Mouse (Mus musculus) midbrain, postnatal 0 days (tissue): ENCODE data around the gene RPS10-NUDT3. TPM values are rescaled to one million over a fixed set of nuclear protein-coding genes. Genes with fewer than 3 reads are reported as not detected.

Experiments used
- ATAC-seq: fragments of 200-750 bp; cut with Nextera tagmentation; 2 replicates; pipeline ENCODE4 v1.8.0; 2017; ENCODE audit warnings: moderate number of reproducible peaks, mild to moderate bottlenecking, moderate TSS enrichment, moderate library complexity; ENCODE audit not compliant: low FRiP score
- DNase-seq: peaks from one replicate; pipeline ENCODE4 v3.0.0-alpha.2; 2015; ENCODE audit warnings: low spot score
- H3K27ac ChIP-seq: fragments of 300-500 bp; sonication (generic); 2 replicates; pipeline ENCODE4 v1.5.1; 2014; ENCODE audit warnings: low read depth, mild to moderate bottlenecking, low read length, mixed read lengths
- H3K27me3 ChIP-seq: fragments of 300-500 bp; sonication (generic); 2 replicates; pipeline ENCODE4 v1.6.1; 2014; ENCODE audit warnings: low read length, control low read depth, mixed read lengths; ENCODE audit not compliant: insufficient read depth
- H3K36me3 ChIP-seq: fragments of 300-500 bp; sonication (generic); 2 replicates; pipeline ENCODE4 v1.6.1; 2014; ENCODE audit warnings: low read length, control low read depth, mixed read lengths; ENCODE audit not compliant: insufficient read depth
- H3K4me1 ChIP-seq: fragments of 300-500 bp; sonication (generic); 2 replicates; pipeline ENCODE4 v1.6.1; 2014; ENCODE audit warnings: mild to moderate bottlenecking, control low read depth, antibody characterized with exemption, low read length, mixed read lengths; ENCODE audit not compliant: insufficient read depth
- H3K4me2 ChIP-seq: fragments of 300-500 bp; sonication (generic); 2 replicates; pipeline ENCODE4 v1.6.1; 2014; ENCODE audit warnings: low read depth, mild to moderate bottlenecking, low read length, mixed read lengths; ENCODE audit not compliant: poor library complexity, severe bottlenecking
- H3K4me3 ChIP-seq: fragments of 300-500 bp; sonication (generic); 2 replicates; pipeline ENCODE4 v1.5.1; 2014; ENCODE audit warnings: low read depth, mild to moderate bottlenecking, low read length, moderate library complexity
- H3K9ac ChIP-seq: fragments of 300-500 bp; sonication (generic); replicated peaks from 2 replicates; pipeline ENCODE4 v1.6.1; 2014; ENCODE audit warnings: mild to moderate bottlenecking, low read length, moderate library complexity, mixed read lengths; ENCODE audit not compliant: poor library complexity, severe bottlenecking
- H3K9me3 ChIP-seq: fragments of 300-500 bp; sonication (generic); 2 replicates; pipeline ENCODE4 v1.6.1; 2016; ENCODE audit warnings: low read length, control low read depth
- CTCF ChIP-seq: IDR thresholded peaks from 2 replicates; pipeline ENCODE4 v1.5.1; 2016; ENCODE audit warnings: antibody characterized with exemption, mild to moderate bottlenecking
- WGBS: fragments of 180-500 bp; shearing (Covaris S2); extraction: QIAGEN DNeasy Blood & Tissue Kit; methylation state at CpG from one replicate; pipeline ENCODE4 v1.1.7; 2014; 5-methylcytosine and 5-hydroxymethylcytosine counted together
- polyA plus RNA-seq: library from polyadenylated mRNA; unstranded; fragments of >200 nt; fragmentation: Nextera tagmentation; extraction: Ambion mirVana; gene quantifications from 2 replicates; pipeline ENCODE4 v1.2.1, GENCODE M21; 2015
- total RNA-seq: library from RNA; depleted of rRNA; stranded (reverse); fragments of >200 nt; gene quantifications from 2 replicates; pipeline ENCODE4 v1.2.3, GENCODE M21; 2014

The RPS10-NUDT3 gene
- total and polyA plus RNA-seq, 2 experiments from 2014 or later = not detected

DNA sequence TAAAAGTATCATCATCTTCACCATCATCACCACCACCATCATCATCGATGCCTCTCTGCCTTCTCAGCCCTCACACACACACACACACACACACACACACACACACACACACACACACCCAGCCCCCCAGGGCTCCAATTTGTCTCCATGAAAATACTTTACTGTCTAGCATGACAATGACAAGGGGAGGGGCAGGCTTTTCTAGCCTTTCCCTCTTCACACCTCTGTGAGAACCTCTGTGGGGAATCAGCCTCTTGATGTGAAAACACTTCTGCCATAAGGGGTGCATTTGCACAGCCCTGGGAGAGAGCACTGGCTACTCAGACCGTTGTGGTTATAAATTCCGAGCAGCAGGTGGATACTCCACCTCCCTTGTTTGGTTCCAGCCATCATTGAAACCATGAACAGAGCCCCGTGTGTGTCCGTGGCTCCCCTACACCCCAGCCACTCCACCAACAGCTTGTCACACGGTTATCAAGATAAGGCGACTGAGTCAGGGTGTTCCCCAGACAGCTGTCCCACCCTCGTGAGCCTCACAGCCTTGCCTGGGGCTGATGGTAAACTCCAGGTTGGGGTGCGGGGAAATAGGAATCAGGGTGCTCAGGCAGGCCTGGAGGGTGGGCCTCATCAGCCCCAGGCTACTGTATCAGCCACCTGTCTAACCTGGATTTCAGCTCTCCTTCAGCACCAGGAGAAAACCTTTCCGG, 18.4 kb upstream of the RPS10-NUDT3 start:
- peaks cover 11% of the 10 kb centered on the region; the same call in 1 of the 2 replicates for H3K4me1 ChIP-seq
- TF ChIP-seq CTCF = no peak
- H3K4me2 ChIP-seq = no peak overlapping the region
- H3K4me3 ChIP-seq = no peak overlapping the region
- H3K27ac ChIP-seq = no peak overlapping the region
- DNase-seq = no peak
- H3K27me3 ChIP-seq = no peaks in the 10 kb centered on the region
- no peaks in the 10 kb centered on the region for H3K9me3 ChIP-seq
- no peak overlapping the region for H3K9ac ChIP-seq
- no peaks in the 10 kb centered on the region for H3K36me3 ChIP-seq
- 83% methylated on average over 10 of the region's 10 CpGs for WGBS
- no peak for ATAC-seq

DNA sequence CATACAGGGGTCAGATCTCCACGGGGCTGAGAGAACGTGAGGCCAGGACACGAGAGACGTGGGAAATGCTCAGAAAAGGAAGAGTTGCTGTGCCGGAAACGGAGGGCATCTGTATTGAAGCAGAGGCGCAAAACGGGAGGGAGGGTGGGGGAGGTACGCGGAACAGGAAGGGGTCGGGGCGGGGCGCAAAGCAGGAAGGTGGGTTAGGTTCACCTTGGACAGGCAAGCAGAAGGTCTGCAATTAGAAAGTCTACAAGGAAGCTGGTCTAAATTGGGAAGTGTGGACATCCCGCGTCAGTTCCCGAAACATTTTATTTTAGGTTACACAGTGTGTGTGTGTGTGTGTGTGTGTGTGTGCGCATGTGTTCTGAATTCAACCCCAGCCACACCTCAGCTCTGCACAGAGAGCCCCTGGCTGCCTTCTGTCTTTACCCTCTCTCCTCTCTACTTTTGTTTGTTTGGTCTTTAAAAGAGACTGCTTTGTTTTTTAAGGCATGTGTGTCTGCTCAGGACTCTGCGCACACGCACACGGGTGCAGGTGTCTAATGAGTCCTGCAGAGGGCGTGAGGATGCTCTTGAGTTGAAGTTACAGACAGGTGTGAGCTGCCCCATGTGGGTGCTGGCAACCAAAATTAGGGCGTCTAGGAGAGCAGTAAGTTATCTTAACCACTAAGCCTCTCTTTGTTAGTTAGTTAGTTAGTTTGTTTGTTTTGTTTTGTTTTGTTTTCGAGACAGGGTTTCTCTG, 17.2 kb upstream of the RPS10-NUDT3 start:
- DNase-seq = no peak
- Histone ChIP-seq H3K9ac (no peak overlapping the region), H3K4me2 (no peak overlapping the region), H3K9me3 (no peaks in the 10 kb centered on the region), H3K36me3 (no peaks in the 10 kb centered on the region), H3K27ac (no peak overlapping the region), H3K4me1 (peaks cover 11% of the 10 kb centered on the region; the same call in 1 of the 2 replicates), H3K27me3 (no peaks in the 10 kb centered on the region), H3K4me3 (no peak overlapping the region)
- 86% methylated on average over 22 of the region's 23 CpGs for WGBS
- no peak for TF ChIP-seq CTCF
- no peak for ATAC-seq

GRCm38 (mm10) chr17:27650586-27650985, 15.6 kb upstream of the RPS10-NUDT3 start:
- no peak for TF ChIP-seq CTCF
- Histone ChIP-seq H3K4me3 (no peak overlapping the region), H3K36me3 (no peaks in the 10 kb centered on the region), H3K4me1 (peaks cover 4% of the 10 kb centered on the region; the same call in 1 of the 2 replicates), H3K27ac (no peak overlapping the region), H3K4me2 (no peak overlapping the region), H3K27me3 (no peaks in the 10 kb centered on the region), H3K9me3 (no peaks in the 10 kb centered on the region), H3K9ac (no peak overlapping the region)
- ATAC-seq (no peak), DNase-seq (no peak)
- WGBS = 82% methylated on average over 13 of the region's 13 CpGs

- ATAC-seq = no peak
- WGBS = 9% methylated on average over 12 of the region's 12 CpGs
- peak; percentile 55 for TF ChIP-seq CTCF
These were observed 15.1 kb upstream of the RPS10-NUDT3 start for GRCm38 (mm10) chr17:27650160-27650559.

DNA sequence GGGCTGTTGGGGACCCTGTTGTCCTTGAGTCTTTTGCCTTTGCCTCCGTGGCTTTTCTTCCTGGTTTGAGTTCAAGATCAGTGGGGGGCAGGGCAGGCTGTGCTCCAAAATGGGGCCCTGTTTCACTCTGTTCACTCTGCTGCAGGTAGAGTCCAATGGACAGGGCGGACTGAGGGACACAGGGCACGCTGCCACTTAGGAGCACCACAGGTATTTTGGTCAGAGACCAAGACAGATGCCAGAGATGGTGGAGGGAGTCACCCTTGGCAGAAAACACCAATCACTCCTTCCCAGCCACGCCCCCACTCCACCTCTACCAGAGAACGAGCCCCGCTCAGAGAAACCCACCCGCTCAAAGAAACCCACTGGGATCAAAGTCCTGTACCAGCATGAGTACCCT, 10.8 kb upstream of the RPS10-NUDT3 start:
- H3K4me1 ChIP-seq = no peaks in the 10 kb centered on the region
- H3K27me3 ChIP-seq = no peaks in the 10 kb centered on the region
- no peak for ATAC-seq
- no peaks in the 10 kb centered on the region for H3K36me3 ChIP-seq
- no peak overlapping the region for H3K4me2 ChIP-seq
- DNase-seq = no peak
- H3K27ac ChIP-seq = no peak overlapping the region
- no peak overlapping the region for H3K4me3 ChIP-seq
- H3K9ac ChIP-seq = no peak overlapping the region
- 40% methylated on average over 7 of the region's 7 CpGs for WGBS
- H3K9me3 ChIP-seq = no peaks in the 10 kb centered on the region
- no peak for TF ChIP-seq CTCF

More at GRCm38 (mm10) chr17:27650160-27650559, 15.1 kb upstream of the RPS10-NUDT3 start:
- Histone ChIP-seq H3K9me3 (no peaks in the 10 kb centered on the region), H3K27ac (no peak overlapping the region), H3K4me1 (peaks cover 4% of the 10 kb centered on the region; the same call in 1 of the 2 replicates), H3K4me2 (no peak overlapping the region), H3K9ac (no peak overlapping the region), H3K36me3 (no peaks in the 10 kb centered on the region), H3K27me3 (no peaks in the 10 kb centered on the region), H3K4me3 (no peak overlapping the region)
- no peak for DNase-seq

DNA sequence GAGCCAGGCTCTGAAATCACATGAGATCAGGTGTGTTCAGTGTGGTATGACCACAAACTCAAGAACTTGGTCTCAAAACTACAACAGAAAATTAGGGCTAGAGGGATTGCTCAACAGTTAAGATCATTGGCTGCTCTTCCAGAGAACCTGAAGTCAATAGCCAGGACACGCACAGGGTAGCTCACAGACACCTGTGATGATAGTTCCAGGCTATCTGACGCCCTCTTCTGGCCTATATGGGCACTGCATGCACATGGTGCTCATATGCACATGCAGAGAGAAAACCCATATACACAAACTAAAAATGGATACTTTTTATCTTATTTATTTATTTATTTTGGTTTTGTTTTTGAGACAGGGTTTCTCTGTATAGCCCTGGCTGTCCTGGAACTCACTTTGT, 9.6 kb upstream of the RPS10-NUDT3 start:
- H3K4me1 ChIP-seq = no peaks in the 10 kb centered on the region

More for the DNA sequence above, 9.6 kb upstream of the RPS10-NUDT3 start:
- H3K9ac ChIP-seq = no peak overlapping the region
- WGBS = 41% methylated on average over 2 of the region's 2 CpGs
- H3K27me3 ChIP-seq = no peaks in the 10 kb centered on the region
- TF ChIP-seq CTCF = peak; percentile 42
- no peak overlapping the region for H3K4me2 ChIP-seq
- no peak for DNase-seq
- no peak overlapping the region for H3K4me3 ChIP-seq
- no peak overlapping the region for H3K27ac ChIP-seq
- ATAC-seq = no peak
- H3K9me3 ChIP-seq = no peaks in the 10 kb centered on the region
- H3K36me3 ChIP-seq = no peaks in the 10 kb centered on the region
